Mouse (Mus musculus) mouse embryonic stem cell (cell line): ENCODE measurements around the gene Gm20388.

Source experiments
- in situ Hi-C, 2 experiments: fragments of 300-500 bp; cut with MboI; formaldehyde crosslinking; loops; 1 replicate in 1 of 2; 3 replicates in 1 of 2; pipeline ENCODE4 v1.14.3; 2019 to 2020; ENCODE audit warnings: low sequenced_read_pairs in 2 of 2, low pct_unique_long_range_greater_than_20kb in 1 of 2, mixed read lengths in 1 of 2; ENCODE audit not compliant: unreplicated experiment in 1 of 2

The Gm20388 gene

GRCm38 (mm10) chr8:121809524-121810155 is 1899.0 kb downstream of the Gm20388 start:
- in situ Hi-C loops: no loop called here

- in situ Hi-C loops: no loop called here
These were observed 1900.9 kb downstream of the Gm20388 start for GRCm38 (mm10) chr8:121811502-121811901.

GRCm38 (mm10) chr8:121811931-121812570 is 1901.4 kb downstream of the Gm20388 start:
- in situ Hi-C loops: no loop called here

- in situ Hi-C loops: no loop called here
These were observed 1907.6 kb downstream of the Gm20388 start for GRCm38 (mm10) chr8:121818226-121818625.

GRCm38 (mm10) chr8:121820840-121821239 is 1910.2 kb downstream of the Gm20388 start:
- in situ Hi-C loops: no loop called here

GRCm38 (mm10) chr8:121821320-121821719 is 1910.7 kb downstream of the Gm20388 start:
- in situ Hi-C loops: no loop called here

GRCm38 (mm10) chr8:121821770-121822169 is 1911.1 kb downstream of the Gm20388 start:
- in situ Hi-C loops: no loop called here

- in situ Hi-C loops: no loop called here
These were observed 1917.1 kb downstream of the Gm20388 start for GRCm38 (mm10) chr8:121827726-121828125.

GRCm38 (mm10) chr8:121828376-121829023 is 1917.9 kb downstream of the Gm20388 start:
- in situ Hi-C loops: no loop called here

- in situ Hi-C loops: no loop called here
These were observed 1918.6 kb downstream of the Gm20388 start, which contains the start of gene Klhdc4 for GRCm38 (mm10) chr8:121829048-121829776. Klhdc4 (minus strand) TSS chr8:121829569.

- in situ Hi-C loops: no loop called here
These were observed 1919.2 kb downstream of the Gm20388 start for GRCm38 (mm10) chr8:121829777-121830362.

- in situ Hi-C loops: no loop called here
These were observed 1921.4 kb downstream of the Gm20388 start for GRCm38 (mm10) chr8:121832061-121832460.

GRCm38 (mm10) chr8:121832503-121832902 is 1921.9 kb downstream of the Gm20388 start:
- in situ Hi-C loops: no loop called here

- in situ Hi-C loops: no loop called here
These were observed 1930.6 kb downstream of the Gm20388 start for GRCm38 (mm10) chr8:121841242-121841641.

- in situ Hi-C loops: no loop called here
These were observed 1931.7 kb downstream of the Gm20388 start for GRCm38 (mm10) chr8:121842064-121842955.

- in situ Hi-C loops: no loop called here
These were observed 1932.6 kb downstream of the Gm20388 start for GRCm38 (mm10) chr8:121843184-121843733.

- in situ Hi-C loops: no loop called here
These were observed 1934.1 kb downstream of the Gm20388 start for GRCm38 (mm10) chr8:121844765-121845164.
